Mouse (Mus musculus) stomach, postnatal 0 days (tissue): Measurements from ENCODE around the gene Ina. TPM values are rescaled to one million over a fixed set of nuclear protein-coding genes. Genes with fewer than 3 reads are reported as not detected.
"Not testable (repeated sequence)": the region's sequence is repeated elsewhere in the genome, so short reads cannot be mapped to it uniquely, and the experiment has no call there.

Experiments used
- ATAC-seq: fragments of 200-750 bp; cut with Nextera tagmentation; 2 replicates; pipeline ENCODE4 v1.8.0; 2017; ENCODE audit not compliant: low FRiP score, low TSS enrichment
- DNase-seq: peaks from one replicate; pipeline ENCODE4 v3.0.0-alpha.2; 2016; ENCODE audit warnings: low spot score
- H3K27ac ChIP-seq: fragments of 300-500 bp; sonication (generic); replicated peaks from 2 replicates; pipeline ENCODE4 v1.5.1; 2014; ENCODE audit warnings: mild to moderate bottlenecking, control low read depth
- H3K27me3 ChIP-seq: fragments of 300-500 bp; sonication (generic); 2 replicates; pipeline ENCODE4 v1.6.1; 2014; ENCODE audit warnings: low read length; ENCODE audit not compliant: control insufficient read depth, insufficient read depth
- H3K36me3 ChIP-seq: fragments of 300-500 bp; sonication (generic); 2 replicates; pipeline ENCODE4 v1.6.1; 2014; ENCODE audit warnings: low read length, mixed read lengths; ENCODE audit not compliant: control insufficient read depth, insufficient read depth
- H3K4me1 ChIP-seq: fragments of 300-500 bp; sonication (generic); replicated peaks from 2 replicates; pipeline ENCODE4 v1.6.1; 2014; ENCODE audit warnings: antibody characterized with exemption; ENCODE audit not compliant: control insufficient read depth, insufficient read depth
- H3K4me2 ChIP-seq: fragments of 300-500 bp; sonication (generic); replicated peaks from 2 replicates; pipeline ENCODE4 v1.6.1; 2014; ENCODE audit warnings: low read depth, mild to moderate bottlenecking, control low read depth, moderate library complexity
- H3K4me3 ChIP-seq: fragments of 300-500 bp; sonication (generic); 2 replicates; pipeline ENCODE4 v1.5.1; 2014; ENCODE audit warnings: low read depth, low read length, control low read depth
- H3K9ac ChIP-seq: fragments of 300-500 bp; sonication (generic); 2 replicates; pipeline ENCODE4 v1.6.1; 2014; ENCODE audit warnings: mild to moderate bottlenecking, low read length, control low read depth, mixed read lengths
- H3K9me3 ChIP-seq: fragments of 300-500 bp; sonication (generic); 2 replicates; pipeline ENCODE4 v1.6.1; 2016; ENCODE audit warnings: low read length; ENCODE audit not compliant: control insufficient read depth
- CTCF ChIP-seq: IDR thresholded peaks from 2 replicates; pipeline ENCODE4 v1.5.1; 2016; ENCODE audit warnings: antibody characterized with exemption, low read depth, mild to moderate bottlenecking, moderate library complexity
- EP300 ChIP-seq: optimal IDR thresholded peaks from 2 replicates; pipeline ENCODE3; 2016; ENCODE audit warnings: antibody characterized with exemption
- WGBS: fragments of 180-500 bp; shearing (Covaris S2); extraction: QIAGEN DNeasy Blood & Tissue Kit; methylation state at CpG from one replicate; pipeline ENCODE4 v1.1.7; 2014; 5-methylcytosine and 5-hydroxymethylcytosine counted together
- polyA plus RNA-seq: library from polyadenylated mRNA; unstranded; fragments of >200 nt; fragmentation: Nextera tagmentation; extraction: Ambion mirVana; gene quantifications from 2 replicates; pipeline ENCODE4 v1.2.1, GENCODE M21; 2015

Gene Ina
- polyA plus RNA-seq, 1 experiment from 2014 or later = 3.5 TPM

- H3K9ac ChIP-seq = no peak overlapping the region
- TF ChIP-seq CTCF = peak; percentile 22; the same call in 1 of the 2 replicates
- TF ChIP-seq EP300 = no peak
- WGBS = 36% methylated on average over 16 of the region's 16 CpGs
- H3K27me3 ChIP-seq = no peaks in the 10 kb centered on the region
- peak overlapping the region; percentile 87 for H3K27ac ChIP-seq
- no peaks in the 10 kb centered on the region for H3K4me1 ChIP-seq
- H3K4me2 ChIP-seq = no peak overlapping the region
- H3K4me3 ChIP-seq = no peak overlapping the region
- peak; percentile 90 for ATAC-seq
- DNase-seq = peak; percentile 93
- no peaks in the 10 kb centered on the region for H3K9me3 ChIP-seq
- H3K36me3 ChIP-seq = no peaks in the 10 kb centered on the region
Measured at GRCm38 (mm10) chr19:46988231-46989087, 26.0 kb upstream of the Ina start.

GRCm38 (mm10) chr19:46989479-46990152, 24.9 kb upstream of the Ina start:
- Histone ChIP-seq H3K4me1 (no peaks in the 10 kb centered on the region), H3K27me3 (no peaks in the 10 kb centered on the region), H3K9ac (no peak overlapping the region), H3K27ac (peak overlapping the region; percentile 49), H3K9me3 (no peaks in the 10 kb centered on the region), H3K4me2 (no peak overlapping the region), H3K4me3 (no peak overlapping the region), H3K36me3 (no peaks in the 10 kb centered on the region)
- 73% methylated on average over 20 of the region's 20 CpGs for WGBS
- no peak for DNase-seq
- no peak for ATAC-seq
- TF ChIP-seq EP300 (no peak), CTCF (no peak)

DNA sequence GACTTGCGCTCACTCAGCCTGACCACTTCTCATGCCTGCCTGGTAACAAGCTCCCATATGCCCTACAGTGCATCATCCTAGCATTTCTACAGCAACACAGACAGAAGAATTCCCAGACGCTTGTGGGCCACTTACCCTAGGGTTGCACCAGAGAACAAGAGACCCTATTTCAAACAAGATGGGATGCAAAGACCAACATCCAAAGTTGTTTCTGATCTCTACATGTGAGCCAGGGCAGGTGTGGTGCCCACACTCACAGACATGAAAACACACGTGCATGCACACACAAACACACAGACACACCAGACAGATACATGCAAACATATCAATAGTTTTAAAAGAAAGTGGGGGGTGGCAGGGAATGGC, 24.4 kb upstream of the Ina start:
- 87% methylated on average over 3 of the region's 3 CpGs for WGBS
- Histone ChIP-seq H3K9ac (no peak overlapping the region), H3K4me3 (no peak overlapping the region), H3K9me3 (no peaks in the 10 kb centered on the region), H3K4me1 (no peaks in the 10 kb centered on the region), H3K4me2 (no peak overlapping the region), H3K27ac (peak overlapping the region; percentile 49), H3K36me3 (no peaks in the 10 kb centered on the region), H3K27me3 (no peaks in the 10 kb centered on the region)
- no peak for DNase-seq
- ATAC-seq = no peak
- no peak for TF ChIP-seq CTCF
- TF ChIP-seq EP300 = no peak

- H3K27ac ChIP-seq, ATAC-seq, H3K36me3 ChIP-seq, H3K9me3 ChIP-seq, H3K27me3 ChIP-seq, H3K4me3 ChIP-seq, DNase-seq, H3K4me1 ChIP-seq, H3K9ac ChIP-seq, H3K4me2 ChIP-seq: not testable (repeated sequence)
- WGBS = 76% methylated on average over 7 of the region's 8 CpGs
Measured at GRCm38 (mm10) chr19:46990625-46991024, 23.9 kb upstream of the Ina start.

- Histone ChIP-seq H3K9me3 (no peaks in the 10 kb centered on the region), H3K9ac (no peak overlapping the region), H3K27ac (no peak overlapping the region), H3K27me3 (no peaks in the 10 kb centered on the region), H3K4me2 (no peak overlapping the region), H3K4me1 (no peaks in the 10 kb centered on the region), H3K4me3 (no peak overlapping the region), H3K36me3 (no peaks in the 10 kb centered on the region)
- DNase-seq = peak; percentile 87
- ATAC-seq = no peak
- TF ChIP-seq EP300 (no peak), CTCF (peak; percentile 99)
- WGBS = 9% methylated on average over 5 of the region's 5 CpGs
Measured at GRCm38 (mm10) chr19:46991145-46991544, 23.4 kb upstream of the Ina start.

DNA sequence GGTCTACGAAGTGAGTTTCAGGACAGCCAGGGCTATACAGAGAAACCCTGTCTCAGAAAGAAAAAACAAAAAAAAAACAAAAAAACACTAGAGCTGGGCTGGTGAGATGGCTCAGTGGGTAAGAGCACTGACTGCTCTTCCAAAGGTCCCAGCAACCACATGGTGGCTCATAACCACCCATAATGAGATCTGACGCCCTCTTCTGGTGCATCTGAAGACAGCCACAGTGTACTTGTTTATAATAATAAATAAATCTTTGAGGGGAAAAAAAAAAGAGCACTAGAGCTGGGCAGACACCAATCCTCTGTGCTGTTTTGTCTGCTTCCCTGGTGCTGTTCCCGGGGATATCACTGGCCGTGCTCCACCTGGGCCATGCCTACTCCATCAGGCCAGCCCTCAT, 22.2 kb upstream of the Ina start:
- not testable (repeated sequence) for ATAC-seq
- 65% methylated on average over 4 of the region's 4 CpGs for WGBS

More for the DNA sequence above, 22.2 kb upstream of the Ina start:
- not testable (repeated sequence) for H3K9me3 ChIP-seq, H3K27me3 ChIP-seq, H3K36me3 ChIP-seq, DNase-seq, H3K9ac ChIP-seq, H3K4me3 ChIP-seq, H3K4me2 ChIP-seq, H3K27ac ChIP-seq, H3K4me1 ChIP-seq
